Mouse (Mus musculus) adrenal gland, postnatal 25 days (tissue): ENCODE measurements around the gene Vldlr. TPM values are rescaled to one million over a fixed set of nuclear protein-coding genes. Genes with fewer than 3 reads are reported as not detected.

Experiments
- DNase-seq: peaks from one replicate; pipeline ENCODE4 v3.0.0; 2021; ENCODE audit warnings: mixed read lengths
- total RNA-seq: library from RNA; stranded (reverse); gene quantifications from 2 replicates; pipeline ENCODE4 v1.2.3, GENCODE M21; 2021

The Vldlr gene
- total RNA-seq, 1 experiment from 2014 or later: 28.5 TPM

- DNase-seq: no peak
These were observed 17.1 kb downstream of the Vldlr start for GRCm38 (mm10) chr19:27233386-27233785.

DNA sequence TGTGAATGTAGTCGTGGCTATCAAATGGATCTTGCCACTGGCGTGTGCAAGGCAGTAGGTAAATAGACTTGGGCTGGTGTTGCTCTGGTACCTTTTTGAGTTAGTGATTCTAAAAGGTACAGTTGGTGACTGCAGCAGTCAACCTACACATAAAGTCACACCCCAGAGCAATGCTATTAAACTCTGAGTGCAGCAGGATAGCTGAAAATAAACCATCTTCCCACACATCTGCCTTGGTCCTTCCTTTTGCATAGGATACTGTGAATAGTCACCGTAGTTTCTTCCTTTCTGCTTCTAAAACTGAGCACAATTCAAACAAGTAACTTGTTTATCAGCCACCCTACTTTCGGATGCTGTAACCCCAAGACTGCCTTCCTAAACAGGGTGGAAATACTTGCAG, 23.6 kb downstream of the Vldlr start:
- no peak for DNase-seq

GRCm38 (mm10) chr19:27243527-27243926, 27.2 kb downstream of the Vldlr start:
- DNase-seq: no peak

DNA sequence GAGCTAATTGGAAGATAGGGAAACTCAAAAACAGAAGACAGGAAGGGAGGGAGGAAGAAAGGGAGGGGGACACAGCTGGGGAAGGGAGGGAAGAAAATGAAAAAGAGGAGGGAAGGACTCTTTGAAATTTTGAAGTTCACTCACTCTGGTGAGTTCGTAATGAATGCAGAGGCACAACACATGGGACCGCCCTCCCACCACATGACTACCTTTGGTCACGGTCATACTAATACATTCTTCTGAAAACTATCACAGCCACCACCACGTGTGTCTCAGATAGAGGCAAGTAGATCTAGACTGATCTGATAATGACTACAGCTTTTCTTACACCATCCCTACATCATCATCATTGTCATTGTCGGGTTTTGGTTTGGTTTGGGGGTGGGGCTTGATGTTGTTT, 38.5 kb downstream of the Vldlr start:
- no peak for DNase-seq

- DNase-seq: no peak
These were observed 39.4 kb downstream of the Vldlr start for GRCm38 (mm10) chr19:27255678-27256077.

DNA sequence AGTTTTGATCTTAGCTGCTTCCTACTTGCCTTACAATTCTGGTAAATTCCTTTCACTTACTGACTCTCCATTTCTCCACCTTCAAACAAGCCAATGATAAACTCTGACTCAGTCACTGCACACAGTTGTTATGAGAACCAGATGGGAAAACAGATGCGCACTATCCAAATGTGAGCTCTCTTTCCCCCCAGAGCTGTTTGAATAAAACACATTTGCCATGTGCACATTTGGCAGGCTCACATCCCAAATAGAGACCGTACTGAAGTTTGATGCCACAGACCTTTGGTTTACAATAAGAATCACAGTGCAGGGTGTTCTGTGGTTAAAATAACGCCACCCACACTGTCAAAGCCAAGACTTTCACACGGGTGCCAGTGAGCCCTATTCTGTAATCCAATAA, 43.8 kb downstream of the Vldlr start:
- DNase-seq: no peak

- no peak for DNase-seq
These were observed 44.5 kb downstream of the Vldlr start for GRCm38 (mm10) chr19:27260621-27261278.

- DNase-seq: peak; percentile 16
These were observed 45.9 kb downstream of the Vldlr start for GRCm38 (mm10) chr19:27262141-27262540.

GRCm38 (mm10) chr19:27273385-27273784, 57.1 kb downstream of the Vldlr start:
- no peak for DNase-seq

DNA sequence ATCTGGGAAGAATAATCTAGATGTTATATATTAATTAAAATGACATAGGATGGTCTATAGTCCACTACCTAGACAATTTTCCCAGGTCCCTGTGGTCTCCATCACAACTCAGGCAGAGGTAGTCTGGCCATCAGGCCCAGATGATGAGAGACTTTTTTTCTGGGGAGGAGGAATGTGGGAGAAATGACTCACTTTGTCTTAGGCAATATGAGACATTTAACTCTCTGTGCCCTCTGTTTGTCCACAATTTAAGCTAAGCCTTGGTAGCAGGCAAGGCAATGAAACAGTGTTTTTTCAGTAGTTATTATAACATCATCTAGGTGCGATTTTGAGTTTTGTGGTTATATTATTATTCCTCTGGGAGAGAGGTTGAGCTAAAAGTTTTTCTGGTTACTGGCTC, 58.1 kb downstream of the Vldlr start:
- no peak for DNase-seq

DNA sequence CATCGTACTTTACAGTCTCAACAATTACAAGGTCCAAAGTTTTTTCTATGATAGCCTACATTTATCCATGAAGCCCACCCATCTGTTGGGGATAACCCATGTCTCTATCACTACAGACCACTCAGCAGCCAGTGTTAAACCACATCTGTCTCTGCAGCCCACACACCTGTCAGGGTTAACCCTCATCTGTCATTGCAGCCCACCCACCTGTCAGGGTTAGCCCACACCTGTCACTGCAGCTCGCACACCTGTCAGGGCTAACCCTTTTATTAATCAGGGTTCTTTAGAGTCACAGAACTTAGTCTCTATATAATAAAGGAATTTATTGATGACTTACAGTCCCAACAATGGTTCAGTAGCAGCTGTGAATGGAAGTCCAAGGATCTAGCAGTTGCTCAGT, 62.9 kb downstream of the Vldlr start:
- no peak for DNase-seq

Other genes with a start within 250 kb of the Vldlr start
- gene Kcnv2, start 106.1 kb downstream of the Vldlr start, total RNA-seq: not detected in 2 replicates
- gene Pum3, start 213.3 kb downstream of the Vldlr start, total RNA-seq: 80.2 and 91.7 TPM in 2 replicates